Mouse (Mus musculus) cortical plate, adult 2 months (tissue): Measurements from ENCODE around the gene Baz2b.

Experiments used
- CTCF ChIP-seq: fragments of 200-500 bp; IDR thresholded peaks from 2 replicates; pipeline ENCODE4 v1.5.1; 2011; ENCODE audit warnings: mild to moderate bottlenecking, control low read depth, low read length; ENCODE audit not compliant: insufficient read depth; ENCODE audit errors: extremely low read depth
- POLR2A ChIP-seq: fragments of 200-500 bp; IDR thresholded peaks from 2 replicates; pipeline ENCODE4 v1.6.1; 2011; ENCODE audit warnings: mild to moderate bottlenecking, low read length, control low read depth; ENCODE audit not compliant: insufficient read depth; ENCODE audit errors: extremely low read depth

DNA sequence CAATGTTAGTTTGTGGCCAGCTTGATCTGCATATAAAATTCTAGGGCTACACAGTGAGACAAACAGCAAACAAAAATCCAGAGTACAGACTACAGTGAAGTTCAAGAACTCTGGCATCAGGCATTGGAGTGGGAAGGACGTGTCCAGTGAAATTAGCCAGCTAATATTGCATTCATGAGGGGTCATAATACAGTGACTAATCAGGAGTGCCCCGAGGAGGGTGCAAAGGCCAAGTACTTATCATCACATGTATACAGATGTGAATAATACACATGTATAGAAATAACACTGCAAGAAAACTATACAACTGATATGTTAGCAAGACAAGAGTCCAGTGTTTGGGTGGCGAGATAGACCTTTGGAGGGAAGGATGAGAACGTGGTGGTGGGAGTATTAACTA lies 43.1 kb upstream of the Baz2b start:
- no peak for TF ChIP-seq POLR2A
- no peak for TF ChIP-seq CTCF
